Comparison of ENCODE assay signal across 9 mouse cellular contexts in genomic region chr9:106686983-106687650, GRCm38 (mm10). TPM values are rescaled to one million over a fixed set of nuclear protein-coding genes. Genes with fewer than 3 reads are reported as not detected.
A peak's percentile ranks its signal among the peaks of the same experiment; 100 is the strongest.
DNase-seq lines count a peak whose midpoint lies in the region; ATAC-seq and TF ChIP-seq lines count a peak whose summit lies in the region.
"Had no signal": no experiment of that assay in that cellular context is flagged by ENCODE, and none has a peak within 500 bp of the region (broad histone marks: within the 10 kb centered on the region; RNA-seq: fewer than 3 reads in every experiment).

No protein-coding gene starts in this region.

- 26% methylated on average over 8 of the region's 8 CpGs for WGBS in embryonic facial prominence, embryonic 11.5 days
- 32% methylated on average over 8 of the region's 8 CpGs for WGBS in heart, embryonic 10.5 days
- 34% methylated on average over 8 of the region's 8 CpGs for WGBS in kidney, embryonic 14.5 days
- 30% methylated on average over 8 of the region's 8 CpGs for WGBS in liver, embryonic 14.5 days (ENCODE audit: insufficient replicate concordance)
- 35% methylated on average over 8 of the region's 8 CpGs for WGBS in neural tube, embryonic 11.5 days
- WGBS in stomach, postnatal 0 days = 31% methylated on average over 8 of the region's 8 CpGs

- no peak overlapping the region for H3K9ac ChIP-seq in embryonic facial prominence, embryonic 11.5 days (replicated peaks; ENCODE audit: low read length)
- no peak overlapping the region for H3K9ac ChIP-seq in kidney, embryonic 14.5 days (ENCODE audit: low read depth, low read length)
- no peak overlapping the region for H3K9ac ChIP-seq in liver, embryonic 14.5 days (replicated peaks)
- no peak overlapping the region for H3K9ac ChIP-seq in neural tube, embryonic 11.5 days (ENCODE audit: low read length)
- no peak overlapping the region for H3K9ac ChIP-seq in stomach, postnatal 0 days (ENCODE audit: low read length)
- H3K9ac ChIP-seq: embryonic facial prominence, embryonic 15.5 days had no signal

- H3K27me3 ChIP-seq in embryonic facial prominence, embryonic 11.5 days (ENCODE audit: control insufficient read depth, insufficient read depth, low read length) = no peaks in the 10 kb centered on the region
- H3K27me3 ChIP-seq in heart, embryonic 10.5 days (ENCODE audit: insufficient read depth, poor library complexity, severe bottlenecking) = no peaks in the 10 kb centered on the region
- no peaks in the 10 kb centered on the region for H3K27me3 ChIP-seq in kidney, embryonic 14.5 days (ENCODE audit: control insufficient read depth, insufficient read depth, low read length)
- H3K27me3 ChIP-seq in liver, embryonic 14.5 days (ENCODE audit: control insufficient read depth, insufficient read depth, low read length) = no peaks in the 10 kb centered on the region
- no peaks in the 10 kb centered on the region for H3K27me3 ChIP-seq in neural tube, embryonic 11.5 days (ENCODE audit: control insufficient read depth, insufficient read depth, low read length)
- H3K27me3 ChIP-seq in stomach, postnatal 0 days (ENCODE audit: control insufficient read depth, insufficient read depth, low read length) = no peaks in the 10 kb centered on the region
- H3K27me3 ChIP-seq: embryonic facial prominence, embryonic 15.5 days had no signal

- no peak for TF ChIP-seq EP300 in liver, embryonic 14.5 days (IDR thresholded peaks at IDR 0.05; ENCODE audit: low read depth)
- TF ChIP-seq EP300 in stomach, postnatal 0 days (optimal IDR thresholded peaks at IDR 0.05) = no peak

- H3K9me3 ChIP-seq in embryonic facial prominence, embryonic 11.5 days (replicated peaks; ENCODE audit: control insufficient read depth, low read length) = no peaks in the 10 kb centered on the region
- H3K9me3 ChIP-seq in heart, embryonic 10.5 days = no peaks in the 10 kb centered on the region
- no peaks in the 10 kb centered on the region for H3K9me3 ChIP-seq in kidney, embryonic 14.5 days (ENCODE audit: control insufficient read depth, low read length)
- H3K9me3 ChIP-seq in liver, embryonic 14.5 days (ENCODE audit: control insufficient read depth, low read length) = no peaks in the 10 kb centered on the region
- no peaks in the 10 kb centered on the region for H3K9me3 ChIP-seq in neural tube, embryonic 11.5 days (ENCODE audit: control insufficient read depth, low read length)
- H3K9me3 ChIP-seq in stomach, postnatal 0 days (ENCODE audit: control insufficient read depth, low read length) = no peaks in the 10 kb centered on the region
- H3K9me3 ChIP-seq: embryonic facial prominence, embryonic 15.5 days had no signal

- H3K27ac ChIP-seq in embryonic facial prominence, embryonic 11.5 days (replicated peaks; ENCODE audit: low read depth, low read length) = no peak overlapping the region
- H3K27ac ChIP-seq in heart, embryonic 10.5 days = no peak overlapping the region
- no peak overlapping the region for H3K27ac ChIP-seq in kidney, embryonic 14.5 days (ENCODE audit: low read depth, low read length)
- H3K27ac ChIP-seq in liver, embryonic 14.5 days = no peak overlapping the region
- H3K27ac ChIP-seq in neural tube, embryonic 11.5 days (ENCODE audit: low read depth, low read length) = no peak overlapping the region
- no peak overlapping the region for H3K27ac ChIP-seq in stomach, postnatal 0 days (replicated peaks)

- DNase-seq in B cell, adult 2 months = peak; percentile 74 to 77
- peak; percentile 86 for DNase-seq in adrenal gland, postnatal 14 days
- peak; percentile 94 for DNase-seq in embryonic facial prominence, embryonic 11.5 days (ENCODE audit: low spot score)
- peak; percentile 91 for DNase-seq in heart, embryonic 10.5 days (ENCODE audit: low spot score)
- DNase-seq in liver, embryonic 14.5 days (ENCODE audit: low read depth in 3 of 3, low spot score in 3 of 3) = peak; percentile 53 to 64 (median 57)
- DNase-seq in neural tube, embryonic 11.5 days (ENCODE audit: low spot score) = peak; percentile 79
- peak; percentile 81 for DNase-seq in stomach, postnatal 0 days (ENCODE audit: low spot score)

- 0 out of 2 replicates have a peak overlapping the region, but pooled peaks have one; percentile 7 for H3K4me2 ChIP-seq in embryonic facial prominence, embryonic 11.5 days (ENCODE audit: low read depth, low read length)
- H3K4me2 ChIP-seq in kidney, embryonic 14.5 days (replicated peaks; ENCODE audit: low read depth, low read length) = no peak overlapping the region; the same call in 1 of the 2 replicates
- no peak overlapping the region for H3K4me2 ChIP-seq in liver, embryonic 14.5 days (ENCODE audit: low read depth)
- no peak overlapping the region for H3K4me2 ChIP-seq in neural tube, embryonic 11.5 days (ENCODE audit: low read depth)
- no peak overlapping the region for H3K4me2 ChIP-seq in stomach, postnatal 0 days (replicated peaks; ENCODE audit: low read depth)

- TF ChIP-seq CTCF in liver, embryonic 14.5 days (IDR thresholded peaks at IDR 0.05; ENCODE audit: low read depth) = peak; percentile 93
- peak; percentile 94 for TF ChIP-seq CTCF in stomach, postnatal 0 days (IDR thresholded peaks at IDR 0.05; ENCODE audit: low read depth)

- ATAC-seq in embryonic facial prominence, embryonic 11.5 days (replicated peaks; ENCODE audit: insufficient number of reproducible peaks, low FRiP score, low TSS enrichment, low read depth) = peak; percentile 79
- peak; percentile 66 for ATAC-seq in kidney, embryonic 14.5 days (ENCODE audit: low FRiP score, low TSS enrichment)
- peak; percentile 24; the same call in 1 of the 2 replicates for ATAC-seq in liver, embryonic 14.5 days (ENCODE audit: insufficient read depth)
- ATAC-seq in neural tube, embryonic 11.5 days (ENCODE audit: insufficient read depth, low FRiP score, low TSS enrichment) = peak; percentile 56
- ATAC-seq in stomach, postnatal 0 days (ENCODE audit: low FRiP score, low TSS enrichment) = peak; percentile 57; the same call in 1 of the 2 replicates

- H3K4me3 ChIP-seq in embryonic facial prominence, embryonic 11.5 days (ENCODE audit: low read depth, low read length) = no peak overlapping the region
- no peak overlapping the region for H3K4me3 ChIP-seq in heart, embryonic 10.5 days
- H3K4me3 ChIP-seq in kidney, embryonic 14.5 days (ENCODE audit: low read length) = no peak overlapping the region
- no peak overlapping the region for H3K4me3 ChIP-seq in liver, embryonic 14.5 days (ENCODE audit: insufficient read depth in 1 of 2, low read depth in 2 of 2, low read length in 2 of 2)
- H3K4me3 ChIP-seq in neural tube, embryonic 11.5 days (ENCODE audit: low read depth, low read length) = no peak overlapping the region
- H3K4me3 ChIP-seq in stomach, postnatal 0 days (ENCODE audit: low read depth, low read length) = no peak overlapping the region
- H3K4me3 ChIP-seq: embryonic facial prominence, embryonic 15.5 days had no signal

- no peaks in the 10 kb centered on the region for H3K36me3 ChIP-seq in embryonic facial prominence, embryonic 11.5 days (replicated peaks; ENCODE audit: control insufficient read depth, insufficient read depth, low read depth, low read length)
- peaks cover 8% of the 10 kb centered on the region for H3K36me3 ChIP-seq in heart, embryonic 10.5 days
- peaks cover under 1% of the 10 kb centered on the region; the same call in 1 of the 2 replicates for H3K36me3 ChIP-seq in kidney, embryonic 14.5 days (ENCODE audit: control insufficient read depth, insufficient read depth, low read length)
- no peaks in the 10 kb centered on the region for H3K36me3 ChIP-seq in liver, embryonic 14.5 days (replicated peaks; ENCODE audit: control insufficient read depth, insufficient read depth, low read depth)
- no peaks in the 10 kb centered on the region for H3K36me3 ChIP-seq in neural tube, embryonic 11.5 days (ENCODE audit: control insufficient read depth, insufficient read depth, low read length)
- no peaks in the 10 kb centered on the region for H3K36me3 ChIP-seq in stomach, postnatal 0 days (ENCODE audit: control insufficient read depth, insufficient read depth, low read length)

- H3K4me1 ChIP-seq in embryonic facial prominence, embryonic 11.5 days (ENCODE audit: control insufficient read depth, insufficient read depth, low read length) = peaks cover 3% of the 10 kb centered on the region; the same call in 1 of the 2 replicates
- peaks cover 24% of the 10 kb centered on the region for H3K4me1 ChIP-seq in heart, embryonic 10.5 days
- H3K4me1 ChIP-seq in kidney, embryonic 14.5 days (ENCODE audit: control insufficient read depth, insufficient read depth, low read length) = peaks cover 11% of the 10 kb centered on the region
- H3K4me1 ChIP-seq in liver, embryonic 14.5 days (replicated peaks; ENCODE audit: control insufficient read depth in 2 of 2, insufficient read depth in 2 of 2, low read length in 1 of 2) = peaks cover 8 to 9% of the 10 kb centered on the region in 2 experiments
- H3K4me1 ChIP-seq in neural tube, embryonic 11.5 days (ENCODE audit: control insufficient read depth, insufficient read depth, low read length) = no peaks in the 10 kb centered on the region
- H3K4me1 ChIP-seq in stomach, postnatal 0 days (replicated peaks; ENCODE audit: control insufficient read depth, insufficient read depth) = 0 out of 2 replicates have a peak, but pooled peaks cover 3% of the 10 kb centered on the region

RNA-seq across cellular contexts. Expression of gene Tex264, which starts 1.4 kb away (rescaled TPM):
- 92.3 and 93.9 TPM in 2 replicates for total RNA-seq in adrenal gland, postnatal 14 days (2021)
- polyA plus RNA-seq in embryonic facial prominence, embryonic 11.5 days (2014; fragmentation: Nextera tagmentation; extraction: Ambion mirVana) = 32.1 and 32.4 TPM in 2 replicates
- polyA plus RNA-seq in heart, embryonic 10.5 days (2016; fragmentation: Nextera tagmentation; extraction: Ambion mirVana) = 36.7 and 38.7 TPM in 2 replicates
- 42.5 and 58.2 TPM in 2 replicates for polyA plus RNA-seq in kidney, embryonic 14.5 days (2014; fragmentation: Nextera tagmentation; extraction: Ambion mirVana)
- polyA plus RNA-seq in liver, embryonic 14.5 days (2012; rRNA removed) = 9.4 and 11.3 TPM in 2 replicates
- 11.5 and 12.1 TPM in 2 replicates for polyA plus RNA-seq in liver, embryonic 14.5 days (2014; fragmentation: Nextera tagmentation; extraction: Ambion mirVana)
- polyA plus RNA-seq in neural tube, embryonic 11.5 days (2014; fragmentation: Nextera tagmentation; extraction: Ambion mirVana) = 31.8 and 38.5 TPM in 2 replicates
- 79.7 and 87.8 TPM in 2 replicates for polyA plus RNA-seq in stomach, postnatal 0 days (2015; fragmentation: Nextera tagmentation; extraction: Ambion mirVana)

RNA-seq across cellular contexts. Expression of gene Grm2, which starts 31.2 kb away (rescaled TPM):
- total RNA-seq in adrenal gland, postnatal 14 days (2021) = not detected in 2 replicates
- polyA plus RNA-seq in embryonic facial prominence, embryonic 11.5 days (2014; fragmentation: Nextera tagmentation; extraction: Ambion mirVana) = 3.6 TPM in 2 replicates
- 0.21 TPM in 1 of 2 replicates, not detected in the other for polyA plus RNA-seq in heart, embryonic 10.5 days (2016; fragmentation: Nextera tagmentation; extraction: Ambion mirVana)
- not detected in 2 replicates for polyA plus RNA-seq in kidney, embryonic 14.5 days (2014; fragmentation: Nextera tagmentation; extraction: Ambion mirVana)
- 0.02 TPM in 1 of 2 replicates, not detected in the other for polyA plus RNA-seq in liver, embryonic 14.5 days (2012; rRNA removed)
- polyA plus RNA-seq in liver, embryonic 14.5 days (2014; fragmentation: Nextera tagmentation; extraction: Ambion mirVana) = not detected in 2 replicates
- polyA plus RNA-seq in neural tube, embryonic 11.5 days (2014; fragmentation: Nextera tagmentation; extraction: Ambion mirVana) = 20.6 and 26.1 TPM in 2 replicates
- 0.11 TPM in 1 of 2 replicates, not detected in the other for polyA plus RNA-seq in stomach, postnatal 0 days (2015; fragmentation: Nextera tagmentation; extraction: Ambion mirVana)
- polyA plus RNA-seq: embryonic facial prominence, embryonic 15.5 days had no signal

Comparison
In these comparisons a context has a peak if more than half of its experiments do, and no peak if none do; other contexts are left out.
1. ATAC-seq: peak in every context shown above with its lines; median percentile 79 in embryonic facial prominence, embryonic 11.5 days; 66 in kidney, embryonic 14.5 days; 57 in stomach, postnatal 0 days; 56 in neural tube, embryonic 11.5 days; 24 in liver, embryonic 14.5 days.